Mouse (Mus musculus) thymus, adult 2 months (tissue): Measurements from ENCODE around the gene Parvg.

Experiments used
- CTCF ChIP-seq: fragments of 200-500 bp; IDR thresholded peaks from 2 replicates; pipeline ENCODE4 v1.5.1; 2012; ENCODE audit warnings: mild to moderate bottlenecking, control low read depth, low read length, moderate library complexity, borderline replicate concordance; ENCODE audit not compliant: control insufficient read depth, poor library complexity, insufficient read depth; ENCODE audit errors: extremely low read depth
- POLR2A ChIP-seq: fragments of 200-500 bp; IDR thresholded peaks from 2 replicates; pipeline ENCODE4 v1.6.1; 2012; ENCODE audit warnings: mild to moderate bottlenecking, low read length, control low read depth, moderate library complexity; ENCODE audit not compliant: control insufficient read depth, poor library complexity, insufficient read depth; ENCODE audit errors: extremely low read depth

- TF ChIP-seq CTCF (no peak), POLR2A (no peak)
Observed at GRCm38 (mm10) chr15:84282206-84283085, 41.4 kb upstream of the Parvg start.
